Mouse (Mus musculus) CH12.LX (cell line): ENCODE data around the gene A730015C16Rik.

ENCODE experiments used
- CTCF ChIP-seq, 2 experiments: IDR thresholded peaks in 1 of 2; conservative IDR thresholded peaks in 1 of 2; 2 replicates each; pipeline ENCODE4 v1.5.1; 2011 to 2012; ENCODE audit warnings: low read depth in 2 of 2, low read length in 2 of 2, improper control_type of control experiment in 1 of 2, inconsistent platforms in 1 of 2, mild to moderate bottlenecking in 1 of 2, moderate library complexity in 1 of 2
- MXI1 ChIP-seq: IDR thresholded peaks from 2 replicates; pipeline ENCODE4 v1.6.1; 2011; ENCODE audit warnings: mild to moderate bottlenecking, low read depth, low read length, improper control_type of control experiment
- RCOR1 ChIP-seq: conservative IDR thresholded peaks from 2 replicates; pipeline ENCODE4 v1.6.1; 2012; ENCODE audit warnings: low read depth, mild to moderate bottlenecking, inconsistent platforms, low read length, improper control_type of control experiment

- no peak for TF ChIP-seq CTCF (conservative IDR thresholded peaks at IDR 0.05 in 1 of 2, IDR thresholded peaks at IDR 0.05 in 1 of 2; ENCODE audit: low read depth in 2 of 2, low read length in 2 of 2)
- no peak for TF ChIP-seq MXI1
- TF ChIP-seq RCOR1: no peak
Observed at GRCm38 (mm10) chr4:108843336-108843735, 5.1 kb downstream of the A730015C16Rik start.
